Mouse (Mus musculus): ENCODE results near the gene Ackr4.
A peak's percentile ranks its signal among the peaks of the same experiment; 100 is the strongest.

The Ackr4 gene

GRCm38 (mm10) chr9:104126833-104127232 is at the start of gene Ackr4:
TSS of gene Ackr4 (minus strand) at chr9:104126933.
- no peak for DNase-seq

- peak; percentile 57 for DNase-seq
Measured at GRCm38 (mm10) chr9:104172342-104172741, 45.6 kb upstream of the Ackr4 start.

GRCm38 (mm10) chr9:104171651-104172050 is 44.9 kb upstream of the Ackr4 start:
- DNase-seq: no peak

- no peak for DNase-seq
Measured at GRCm38 (mm10) chr9:104169986-104170385, 43.3 kb upstream of the Ackr4 start.

GRCm38 (mm10) chr9:104165926-104166325 is 39.2 kb upstream of the Ackr4 start:
- DNase-seq: no peak

- no peak for DNase-seq
Measured at GRCm38 (mm10) chr9:104164194-104164593, 37.5 kb upstream of the Ackr4 start.

GRCm38 (mm10) chr9:104161117-104161516 is 34.4 kb upstream of the Ackr4 start:
- DNase-seq: no peak

GRCm38 (mm10) chr9:104157291-104157690 is 30.6 kb upstream of the Ackr4 start:
- DNase-seq: no peak

- DNase-seq: no peak
Measured at GRCm38 (mm10) chr9:104156506-104156905, 29.8 kb upstream of the Ackr4 start.

GRCm38 (mm10) chr9:104155100-104155715 is 28.5 kb upstream of the Ackr4 start:
- peak; percentile 34 for DNase-seq

- no peak for DNase-seq
Measured at GRCm38 (mm10) chr9:104152121-104152520, 25.4 kb upstream of the Ackr4 start.

GRCm38 (mm10) chr9:104148969-104149368 is 22.2 kb upstream of the Ackr4 start:
- no peak for DNase-seq

GRCm38 (mm10) chr9:104146683-104147082 is 19.9 kb upstream of the Ackr4 start:
- DNase-seq: no peak

GRCm38 (mm10) chr9:104144314-104144996 is 17.7 kb upstream of the Ackr4 start:
- no peak for DNase-seq

- no peak for DNase-seq
Measured at GRCm38 (mm10) chr9:104142805-104143204, 16.1 kb upstream of the Ackr4 start.

GRCm38 (mm10) chr9:104140351-104140750 is 13.6 kb upstream of the Ackr4 start:
- no peak for DNase-seq

GRCm38 (mm10) chr9:104130141-104130755 is 3.5 kb upstream of the Ackr4 start:
- no peak for DNase-seq

GRCm38 (mm10) chr9:104128110-104128509 is 1.4 kb upstream of the Ackr4 start:
- no peak for DNase-seq

- no peak for DNase-seq
Measured at GRCm38 (mm10) chr9:104123622-104124021, 3.1 kb downstream of the Ackr4 start.

GRCm38 (mm10) chr9:104123101-104123500 is 3.6 kb downstream of the Ackr4 start:
- DNase-seq: no peak

- no peak for DNase-seq
Measured at GRCm38 (mm10) chr9:104109151-104109550, 17.6 kb downstream of the Ackr4 start.

GRCm38 (mm10) chr9:104108571-104109143 is 18.1 kb downstream of the Ackr4 start:
- no peak for DNase-seq

- DNase-seq: no peak
Measured at GRCm38 (mm10) chr9:104107482-104107881, 19.3 kb downstream of the Ackr4 start.

GRCm38 (mm10) chr9:104106930-104107329 is 19.8 kb downstream of the Ackr4 start:
- DNase-seq: no peak

All from kidney, adult 11 months (tissue).